Mouse (Mus musculus): ENCODE results near the gene Serping1.

DNA sequence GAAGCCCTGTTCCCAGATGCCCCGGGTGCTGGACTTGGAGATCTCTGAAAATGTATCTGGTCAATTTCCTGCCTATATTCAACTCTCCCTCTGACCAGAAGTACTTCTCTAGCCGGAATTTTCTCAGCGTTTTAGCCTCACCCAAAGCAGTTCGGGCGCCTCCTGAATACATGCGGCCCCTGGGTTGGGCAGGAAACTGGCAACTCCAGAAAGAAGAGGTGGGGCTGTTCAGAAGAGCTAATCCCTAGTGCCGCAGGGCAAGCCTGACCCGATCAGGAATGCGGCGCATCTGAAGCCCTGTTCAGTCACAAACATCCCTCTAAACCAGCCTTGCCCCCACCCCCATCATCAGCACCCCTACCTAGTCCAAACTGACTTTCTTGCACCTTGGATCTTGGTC lies 31.1 kb downstream of the Serping1 start:
- TF ChIP-seq POLR2A (IDR thresholded peaks at IDR 0.05; ENCODE audit: borderline replicate concordance, control insufficient read depth, low read depth, low read length): no peak
- no peak for TF ChIP-seq CTCF (IDR thresholded peaks at IDR 0.05; ENCODE audit: control insufficient read depth, insufficient read depth, low read length)

Measured in bone marrow, adult 2 months (tissue).